Comparison of ENCODE assay signal across 15 mouse cellular contexts in genomic region chr1:75480735-75481134, GRCm38 (mm10). TPM values are rescaled to one million over a fixed set of nuclear protein-coding genes. Genes with fewer than 3 reads are reported as not detected.
DNase-seq lines count a peak whose midpoint lies in the region; ATAC-seq lines count a peak whose summit lies in the region.
"Had no signal": no experiment of that assay in that cellular context is flagged by ENCODE, and none has a peak within 500 bp of the region (broad histone marks: within the 10 kb centered on the region; RNA-seq: fewer than 3 reads in every experiment).

No protein-coding gene starts in this region.

- 89% methylated on average over 7 of the region's 7 CpGs for WGBS in hindbrain, embryonic 13.5 days
- WGBS in midbrain, embryonic 16.5 days, result 81% methylated on average over 7 of the region's 7 CpGs
- 72% methylated on average over 7 of the region's 7 CpGs for WGBS in heart, embryonic 12.5 days

- no peak for ATAC-seq in hindbrain, embryonic 13.5 days (ENCODE audit: low FRiP score)
- no peak for ATAC-seq in midbrain, embryonic 16.5 days
- no peak for ATAC-seq in heart, embryonic 12.5 days (ENCODE audit: insufficient number of reproducible peaks, low FRiP score)
- ATAC-seq: intestine, postnatal 0 days had no signal

- peak overlapping the region; percentile 90 for H3K4me3 ChIP-seq in hindbrain, embryonic 13.5 days
- peak overlapping the region; percentile 74 for H3K4me3 ChIP-seq in midbrain, embryonic 16.5 days (ENCODE audit: low read depth, low read length)
- no peak overlapping the region for H3K4me3 ChIP-seq in heart, embryonic 12.5 days
- H3K4me3 ChIP-seq: megakaryocyte, embryonic 14.5 days had no signal

- H3K9me3 ChIP-seq in hindbrain, embryonic 13.5 days, result no peaks in the 10 kb centered on the region
- no peaks in the 10 kb centered on the region for H3K9me3 ChIP-seq in midbrain, embryonic 16.5 days (replicated peaks; ENCODE audit: control insufficient read depth, low read length, poor library complexity, severe bottlenecking)
- H3K9me3 ChIP-seq in heart, embryonic 12.5 days (replicated peaks), result no peaks in the 10 kb centered on the region

- H3K36me3 ChIP-seq in hindbrain, embryonic 13.5 days, result peaks cover 48% of the 10 kb centered on the region
- peaks cover 32% of the 10 kb centered on the region for H3K36me3 ChIP-seq in midbrain, embryonic 16.5 days (ENCODE audit: control insufficient read depth, insufficient read depth, low read length)
- peaks cover 16% of the 10 kb centered on the region for H3K36me3 ChIP-seq in heart, embryonic 12.5 days

- peaks cover 61% of the 10 kb centered on the region for H3K4me1 ChIP-seq in hindbrain, embryonic 13.5 days (replicated peaks)
- peaks cover 43% of the 10 kb centered on the region for H3K4me1 ChIP-seq in midbrain, embryonic 16.5 days (ENCODE audit: control insufficient read depth, insufficient read depth, low read length)
- peaks cover 23% of the 10 kb centered on the region for H3K4me1 ChIP-seq in heart, embryonic 12.5 days (replicated peaks)

- peak overlapping the region; percentile 86 for H3K4me2 ChIP-seq in hindbrain, embryonic 13.5 days
- peak overlapping the region; percentile 80 for H3K4me2 ChIP-seq in midbrain, embryonic 16.5 days (ENCODE audit: low read length)
- no peak overlapping the region for H3K4me2 ChIP-seq in heart, embryonic 12.5 days

- DNase-seq in cerebellum, adult 11-12 months, result peak; percentile 35
- DNase-seq in cerebellum, adult 9-10 months, result no peak
- peak; percentile 82 for DNase-seq in R1 (ENCODE audit: low read depth, low spot score)
- DNase-seq in frontal cortex, postnatal 10 days (ENCODE audit: low spot score in 2 of 2), result no peak
- DNase-seq in urinary bladder, postnatal 25 days (ENCODE audit: low spot score), result no peak
- DNase-seq: adrenal gland, postnatal 36 days; gastrocnemius, postnatal 25 days; kidney, postnatal 4 days had no signal

- H3K27ac ChIP-seq in hindbrain, embryonic 13.5 days, result no peak overlapping the region
- H3K27ac ChIP-seq in midbrain, embryonic 16.5 days (ENCODE audit: low read length), result no peak overlapping the region
- H3K27ac ChIP-seq in heart, embryonic 12.5 days (ENCODE audit: poor library complexity, severe bottlenecking), result no peak overlapping the region
- H3K27ac ChIP-seq: stomach, postnatal 0 days had no signal

- H3K27me3 ChIP-seq in hindbrain, embryonic 13.5 days, result peaks cover 49% of the 10 kb centered on the region
- H3K27me3 ChIP-seq in midbrain, embryonic 16.5 days (ENCODE audit: control insufficient read depth, insufficient read depth, low read depth, low read length), result peaks cover 13% of the 10 kb centered on the region
- peaks cover 70% of the 10 kb centered on the region for H3K27me3 ChIP-seq in heart, embryonic 12.5 days (replicated peaks)

- peak overlapping the region; percentile 94 for H3K9ac ChIP-seq in hindbrain, embryonic 13.5 days
- H3K9ac ChIP-seq in midbrain, embryonic 16.5 days (ENCODE audit: low read depth, low read length), result peak overlapping the region; percentile 41; the same call in 1 of the 2 replicates
- no peak overlapping the region for H3K9ac ChIP-seq in heart, embryonic 12.5 days

RNA-seq across cellular contexts. Expression of gene Tmem198, which starts 1.4 kb away (rescaled TPM):
- polyA plus RNA-seq in hindbrain, embryonic 13.5 days (2015; fragmentation: Nextera tagmentation; extraction: Ambion mirVana), result 43.7 and 45.0 TPM in 2 replicates
- polyA plus RNA-seq in midbrain, embryonic 16.5 days (2015; fragmentation: Nextera tagmentation; extraction: Ambion mirVana), result 52.0 and 56.7 TPM in 2 replicates
- polyA plus RNA-seq in heart, embryonic 12.5 days (2016; fragmentation: Nextera tagmentation; extraction: Ambion mirVana), result 0.41 and 0.49 TPM in 2 replicates

RNA-seq across cellular contexts. Expression of gene Chpf, which starts 1.6 kb away (rescaled TPM):
- 32.4 and 33.8 TPM in 2 replicates for polyA plus RNA-seq in hindbrain, embryonic 13.5 days (2015; fragmentation: Nextera tagmentation; extraction: Ambion mirVana)
- 34.8 and 37.5 TPM in 2 replicates for polyA plus RNA-seq in midbrain, embryonic 16.5 days (2015; fragmentation: Nextera tagmentation; extraction: Ambion mirVana)
- polyA plus RNA-seq in heart, embryonic 12.5 days (2016; fragmentation: Nextera tagmentation; extraction: Ambion mirVana), result 35.2 and 37.8 TPM in 2 replicates

RNA-seq across cellular contexts. Expression of gene Obsl1, which starts 25.5 kb away (rescaled TPM):
- 21.0 and 22.8 TPM in 2 replicates for polyA plus RNA-seq in hindbrain, embryonic 13.5 days (2015; fragmentation: Nextera tagmentation; extraction: Ambion mirVana)
- 23.1 and 24.2 TPM in 2 replicates for polyA plus RNA-seq in midbrain, embryonic 16.5 days (2015; fragmentation: Nextera tagmentation; extraction: Ambion mirVana)
- 137 and 147 TPM in 2 replicates for polyA plus RNA-seq in heart, embryonic 12.5 days (2016; fragmentation: Nextera tagmentation; extraction: Ambion mirVana)

RNA-seq across cellular contexts. Expression of gene Inha, which starts 26.1 kb away (rescaled TPM):
- 11.5 and 11.7 TPM in 2 replicates for polyA plus RNA-seq in hindbrain, embryonic 13.5 days (2015; fragmentation: Nextera tagmentation; extraction: Ambion mirVana)
- polyA plus RNA-seq in midbrain, embryonic 16.5 days (2015; fragmentation: Nextera tagmentation; extraction: Ambion mirVana), result 19.7 and 21.2 TPM in 2 replicates
- polyA plus RNA-seq in heart, embryonic 12.5 days (2016; fragmentation: Nextera tagmentation; extraction: Ambion mirVana), result 7.5 and 9.2 TPM in 2 replicates

RNA-seq across cellular contexts. Expression of gene Asic4, which starts 30.5 kb away (rescaled TPM):
- polyA plus RNA-seq in hindbrain, embryonic 13.5 days (2015; fragmentation: Nextera tagmentation; extraction: Ambion mirVana), result 25.9 and 29.3 TPM in 2 replicates
- 45.4 and 54.8 TPM in 2 replicates for polyA plus RNA-seq in midbrain, embryonic 16.5 days (2015; fragmentation: Nextera tagmentation; extraction: Ambion mirVana)
- polyA plus RNA-seq in heart, embryonic 12.5 days (2016; fragmentation: Nextera tagmentation; extraction: Ambion mirVana), result 0.24 and 0.33 TPM in 2 replicates
- polyA plus RNA-seq: liver, adult 2 months had no signal

Comparison
In these comparisons a context has a peak if more than half of its experiments do, and no peak if none do; other contexts are left out.
1. DNase-seq: peak in cerebellum, adult 11-12 months (single experiment) and R1 (single experiment); none in cerebellum, adult 9-10 months (single experiment), frontal cortex, postnatal 10 days (0 of 2) and urinary bladder, postnatal 25 days (single experiment).
2. RNA of gene Tmem198, which starts 1.4 kb away (polyA plus RNA-seq): 52.0 to 56.7 TPM in midbrain, embryonic 16.5 days and 43.7 to 45.0 TPM in hindbrain, embryonic 13.5 days; 0.41 to 0.49 TPM in heart, embryonic 12.5 days; every median in the first group is over 10 times any median in the second.